Mouse (Mus musculus) megakaryocyte, embryonic 14.5 days (primary cell): ENCODE data around the gene Esyt1. TPM values are rescaled to one million over a fixed set of nuclear protein-coding genes. Genes with fewer than 3 reads are reported as not detected.
"Not testable (repeated sequence)": the region's sequence is repeated elsewhere in the genome, so short reads cannot be mapped to it uniquely, and the experiment has no call there.

Source experiments
- H3K27me3 ChIP-seq: replicated peaks from 2 replicates; pipeline ENCODE3; 2012; ENCODE audit warnings: inconsistent platforms
- H3K36me3 ChIP-seq: replicated peaks from 2 replicates; pipeline ENCODE3; 2012; ENCODE audit warnings: low read length, inconsistent platforms, mixed read lengths
- H3K4me1 ChIP-seq: 2 replicates; pipeline ENCODE4 v1.6.1; 2012; ENCODE audit warnings: inconsistent platforms
- H3K4me3 ChIP-seq: replicated peaks from 2 replicates; pipeline ENCODE3; 2012; ENCODE audit warnings: moderate library complexity, mild to moderate bottlenecking, inconsistent platforms
- H3K9me3 ChIP-seq: 2 replicates; pipeline ENCODE4 v1.6.1; 2012; ENCODE audit warnings: inconsistent platforms
- FLI1 ChIP-seq: IDR thresholded peaks from 2 replicates; pipeline ENCODE4 v1.6.1; 2012; ENCODE audit warnings: low read length, inconsistent platforms, mixed read lengths
- GATA1 ChIP-seq: IDR thresholded peaks from 3 replicates; pipeline ENCODE4 v1.6.1; 2012; ENCODE audit warnings: mixed read lengths, low read length, inconsistent platforms, borderline replicate concordance
- polyA plus RNA-seq: library from polyadenylated mRNA; stranded (reverse); fragments of >175 nt; gene quantifications from 2 replicates; pipeline ENCODE4 v1.2.3, GENCODE M21; 2012; ENCODE audit warnings: low replicate concordance; ENCODE audit not compliant: insufficient read depth

The Esyt1 gene
- polyA plus RNA-seq: 48.5 and 62.5 TPM in 2 replicates

DNA sequence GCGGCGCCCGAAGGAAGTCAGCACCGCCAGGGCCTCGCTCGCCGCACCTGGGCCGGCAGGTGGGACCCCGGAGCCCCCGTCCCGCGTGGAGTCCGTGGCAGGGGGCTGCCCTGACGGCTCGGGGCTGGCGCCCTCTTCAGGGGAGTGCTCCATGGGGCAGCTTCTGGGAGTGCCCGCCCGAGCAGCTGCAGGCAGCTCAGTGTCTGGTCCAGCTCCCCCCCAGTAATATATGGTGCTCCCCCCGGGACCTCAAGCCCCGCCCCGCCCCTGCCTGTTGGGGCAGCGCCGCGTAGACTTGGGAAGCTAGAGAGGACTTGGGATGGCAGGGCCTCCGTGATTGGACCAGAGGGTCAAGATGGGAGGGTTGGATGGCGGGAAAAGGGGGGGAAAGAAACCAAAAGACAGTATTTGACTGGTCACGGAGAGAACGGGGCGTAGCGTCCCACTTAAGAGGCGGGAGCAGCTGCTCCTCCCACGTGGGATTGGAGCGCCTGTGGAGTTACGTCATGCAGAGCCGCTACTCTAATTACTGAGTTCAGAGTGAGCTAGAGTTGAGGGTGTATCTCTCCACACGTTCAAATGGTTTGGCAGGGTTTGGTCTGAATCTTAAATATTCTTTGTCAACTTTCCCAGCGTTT lies at the start of gene Esyt1:
Gene Esyt1 (minus strand): TSS at position 201 of the 638 bp plus-strand sequence.
- Histone ChIP-seq H3K4me3 (peak within 1 kb of the TSS; percentile 96), H3K4me1 (peaks cover 42% of the 10 kb centered on the region), H3K27me3 (peaks cover 1% of the 10 kb centered on the region), H3K36me3 (peaks cover 25% of the 10 kb centered on the region), H3K9me3 (no peaks in the 10 kb centered on the region)
- TF ChIP-seq GATA1 (no peak), FLI1 (peak; percentile 32; the same call in 1 of the 2 replicates)

DNA sequence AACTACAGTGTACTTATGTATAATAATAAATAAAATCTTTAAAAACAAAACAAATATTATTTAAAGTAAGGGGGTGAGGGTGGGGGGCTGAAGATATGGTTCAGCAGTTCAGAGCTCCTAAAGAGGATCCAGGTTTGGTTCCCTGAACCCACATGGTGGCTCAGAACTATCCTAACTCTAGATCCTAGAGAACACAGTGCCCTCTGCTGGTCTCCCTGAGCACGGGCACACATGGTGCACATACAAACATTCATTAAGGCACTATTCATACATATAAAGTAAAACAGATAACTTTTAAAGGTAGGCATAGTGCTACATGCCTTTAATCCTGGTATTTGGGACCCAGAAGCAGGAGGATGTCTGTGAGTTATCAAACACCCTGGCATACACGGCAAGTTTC lies 49.4 kb upstream of the Esyt1 start:
- H3K27me3 ChIP-seq: peaks cover 56% of the 10 kb centered on the region
- peaks cover 6% of the 10 kb centered on the region; the same call in 1 of the 2 replicates for H3K4me1 ChIP-seq
- TF ChIP-seq FLI1: no peak
- no peak for TF ChIP-seq GATA1
- H3K36me3 ChIP-seq: no peaks in the 10 kb centered on the region
- H3K9me3 ChIP-seq: peaks cover 3% of the 10 kb centered on the region; the same call in 1 of the 2 replicates
- H3K4me3 ChIP-seq: no peak overlapping the region

DNA sequence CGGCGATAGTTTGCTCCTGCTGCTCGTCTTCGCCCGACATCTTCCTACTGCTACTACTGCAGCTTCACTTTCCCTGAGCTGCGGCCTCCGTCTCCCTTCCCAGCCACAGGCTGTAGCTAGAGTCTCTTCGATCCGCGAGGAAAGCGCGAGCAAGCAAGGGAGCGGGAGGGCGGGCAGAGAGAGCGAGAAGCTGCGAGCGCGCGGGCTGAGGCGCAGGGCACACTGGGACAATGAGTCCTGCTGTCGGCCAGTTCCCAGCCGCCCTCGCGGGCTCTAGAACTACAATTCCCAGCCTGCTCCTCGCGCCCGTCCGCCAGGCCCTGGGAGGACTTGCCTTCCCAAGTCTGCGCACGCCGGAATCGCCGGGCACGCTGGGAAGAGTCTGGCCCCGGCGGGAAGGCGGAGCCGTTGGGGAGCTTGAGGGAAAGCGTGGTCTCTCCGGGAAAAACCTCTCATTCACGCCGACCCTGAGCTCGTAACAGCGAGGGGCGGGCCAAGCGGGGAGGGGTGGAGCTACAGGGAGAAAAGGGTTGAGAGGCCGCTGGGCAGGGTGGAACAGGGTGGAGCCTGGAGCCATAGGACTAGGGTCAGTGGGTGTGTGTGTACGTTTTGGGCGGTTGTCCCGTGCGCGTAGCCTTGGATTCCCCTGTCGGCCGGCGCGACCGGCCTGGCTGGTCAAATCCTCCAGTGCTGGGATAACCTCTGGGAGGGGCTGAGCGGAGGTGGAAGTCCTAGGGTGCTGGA lies 40.3 kb upstream of the Esyt1 start, which contains the start of gene Pa2g4:
Gene Pa2g4 (minus strand): TSS at position 200 of the 744 bp plus-strand sequence.
- Histone ChIP-seq H3K4me3 (peak within 1 kb of the TSS; percentile 99), H3K4me1 (peaks cover 41% of the 10 kb centered on the region), H3K9me3 (no peaks in the 10 kb centered on the region), H3K36me3 (peaks cover 30% of the 10 kb centered on the region), H3K27me3 (peaks cover 13% of the 10 kb centered on the region)
- no peak for TF ChIP-seq FLI1

DNA sequence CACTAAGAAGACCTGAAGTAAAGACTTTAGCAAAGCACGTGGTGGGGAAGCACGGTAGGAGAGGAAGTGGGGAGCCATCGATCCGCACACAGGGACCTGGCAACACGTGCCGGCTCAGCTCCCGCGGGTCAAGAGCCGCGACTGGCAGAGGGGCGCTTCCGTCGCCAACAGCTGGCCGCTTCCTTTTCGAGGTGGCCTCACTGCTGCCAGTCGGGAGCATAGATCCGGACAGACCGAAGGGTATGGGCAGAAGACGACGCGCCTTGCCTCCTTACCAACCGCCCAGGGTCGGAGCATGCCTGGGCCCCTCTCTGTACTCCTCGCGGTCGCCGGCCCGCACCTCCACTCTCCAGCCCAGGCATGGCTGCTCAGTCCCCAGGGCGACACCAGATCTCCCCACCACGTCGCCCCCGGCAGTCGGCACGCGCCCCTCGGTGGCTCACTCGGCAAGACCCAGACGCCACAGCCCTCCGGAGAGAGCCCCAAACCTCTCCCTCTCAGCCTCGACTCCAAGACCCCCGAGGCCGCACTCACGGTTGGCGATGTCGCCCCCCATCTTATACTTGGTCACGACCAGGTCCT lies 39.6 kb upstream of the Esyt1 start:
- H3K4me3 ChIP-seq: peak overlapping the region; percentile 99
- H3K27me3 ChIP-seq: peaks cover 11% of the 10 kb centered on the region
- peaks cover 41% of the 10 kb centered on the region for H3K4me1 ChIP-seq
- H3K9me3 ChIP-seq: no peaks in the 10 kb centered on the region
- peaks cover 37% of the 10 kb centered on the region for H3K36me3 ChIP-seq
- TF ChIP-seq GATA1 (no peak), FLI1 (no peak)

DNA sequence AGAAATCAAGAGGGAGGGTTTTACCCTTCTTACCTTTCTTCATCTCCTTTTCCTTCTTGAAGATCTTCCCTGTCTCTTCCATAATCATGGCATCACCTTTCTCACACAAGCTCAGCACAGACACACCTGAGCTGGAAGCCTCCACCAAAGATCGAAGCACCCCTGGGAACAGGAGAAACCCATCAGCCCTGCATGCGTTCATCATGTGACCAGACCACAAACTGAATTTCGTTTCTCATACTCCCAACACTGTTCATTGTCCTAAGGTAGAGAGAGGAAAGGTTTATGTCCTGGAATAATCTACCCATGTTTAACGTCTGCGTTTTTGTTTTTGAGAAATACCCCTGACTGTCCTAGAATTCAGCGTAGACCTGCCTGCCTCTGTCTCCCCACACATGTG lies 37.9 kb upstream of the Esyt1 start:
- Histone ChIP-seq H3K27me3 (no peaks in the 10 kb centered on the region), H3K4me1 (peaks cover 41% of the 10 kb centered on the region), H3K9me3 (no peaks in the 10 kb centered on the region), H3K4me3 (peak overlapping the region; percentile 75), H3K36me3 (peaks cover 54% of the 10 kb centered on the region)
- TF ChIP-seq GATA1 (no peak), FLI1 (no peak)

DNA sequence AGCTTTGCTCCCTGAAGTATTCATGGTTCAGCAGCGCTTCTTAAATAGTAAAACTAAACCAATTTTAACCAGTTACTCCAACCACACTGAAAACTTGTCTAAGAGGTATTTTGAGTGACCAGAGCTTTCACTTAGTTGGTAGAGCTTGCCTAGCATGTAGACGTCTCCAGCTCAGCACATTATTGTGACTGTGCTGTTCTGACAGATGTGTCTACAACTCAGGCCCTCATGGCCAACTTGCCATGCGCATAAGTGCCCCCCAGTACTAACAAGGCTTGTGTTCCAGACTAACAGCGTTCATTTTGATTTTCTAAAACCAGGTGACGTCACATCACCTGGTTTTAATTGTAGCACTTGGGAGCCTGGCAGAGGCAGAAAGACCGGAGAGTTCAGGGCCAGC lies 31.3 kb upstream of the Esyt1 start:
- no peaks in the 10 kb centered on the region for H3K9me3 ChIP-seq
- peaks cover 16% of the 10 kb centered on the region for H3K4me1 ChIP-seq
- TF ChIP-seq FLI1: no peak
- no peak for TF ChIP-seq GATA1
- no peak overlapping the region for H3K4me3 ChIP-seq
- no peaks in the 10 kb centered on the region for H3K27me3 ChIP-seq
- peaks cover 54% of the 10 kb centered on the region for H3K36me3 ChIP-seq

DNA sequence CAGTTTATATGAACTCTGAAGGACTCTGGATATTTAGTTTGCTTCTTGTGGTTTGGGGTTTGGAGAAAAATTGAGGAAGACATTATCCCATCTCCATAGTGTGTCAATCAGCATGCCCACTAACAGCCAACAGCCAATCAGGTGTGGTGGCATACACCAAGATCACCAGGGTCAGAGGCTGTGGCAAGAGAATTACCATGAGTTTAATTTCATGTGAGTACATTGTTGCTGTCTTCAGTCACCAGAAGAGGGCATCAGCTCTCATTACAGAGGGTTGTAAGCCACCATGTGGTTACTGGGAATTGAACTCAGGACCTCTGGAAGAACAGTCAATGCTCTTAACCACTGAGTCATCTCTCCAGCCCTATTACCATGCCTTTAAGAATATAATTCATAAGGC lies 30.6 kb upstream of the Esyt1 start:
- Histone ChIP-seq H3K4me1 (peaks cover 15% of the 10 kb centered on the region), H3K36me3 (peaks cover 47% of the 10 kb centered on the region), H3K9me3 (no peaks in the 10 kb centered on the region), H3K4me3 (no peak overlapping the region), H3K27me3 (no peaks in the 10 kb centered on the region)
- no peak for TF ChIP-seq GATA1
- TF ChIP-seq FLI1: no peak

DNA sequence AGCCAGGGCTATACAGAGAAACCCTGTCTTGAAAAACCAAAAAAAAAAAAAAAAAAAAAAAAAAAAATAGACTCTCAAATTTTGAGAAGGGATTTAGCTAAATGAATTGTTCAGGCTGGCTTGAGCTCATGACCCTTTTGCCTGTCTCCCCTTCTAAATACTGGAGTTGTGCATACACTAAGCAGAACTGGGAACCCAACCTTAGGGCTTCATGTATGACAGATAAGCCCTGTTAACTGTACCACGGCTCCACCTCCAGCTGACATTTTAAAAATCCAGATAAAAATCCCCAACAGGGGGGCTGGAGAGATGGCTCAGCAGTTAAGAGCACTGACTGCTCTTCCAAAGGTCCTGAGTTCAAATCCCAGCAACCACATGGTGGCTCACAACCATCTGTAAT lies 29.9 kb upstream of the Esyt1 start:
- not testable (repeated sequence) for H3K9me3 ChIP-seq, H3K27me3 ChIP-seq, H3K4me3 ChIP-seq
- Histone ChIP-seq H3K4me1 (peaks cover 19% of the 10 kb centered on the region), H3K36me3 (peaks cover 40% of the 10 kb centered on the region)

DNA sequence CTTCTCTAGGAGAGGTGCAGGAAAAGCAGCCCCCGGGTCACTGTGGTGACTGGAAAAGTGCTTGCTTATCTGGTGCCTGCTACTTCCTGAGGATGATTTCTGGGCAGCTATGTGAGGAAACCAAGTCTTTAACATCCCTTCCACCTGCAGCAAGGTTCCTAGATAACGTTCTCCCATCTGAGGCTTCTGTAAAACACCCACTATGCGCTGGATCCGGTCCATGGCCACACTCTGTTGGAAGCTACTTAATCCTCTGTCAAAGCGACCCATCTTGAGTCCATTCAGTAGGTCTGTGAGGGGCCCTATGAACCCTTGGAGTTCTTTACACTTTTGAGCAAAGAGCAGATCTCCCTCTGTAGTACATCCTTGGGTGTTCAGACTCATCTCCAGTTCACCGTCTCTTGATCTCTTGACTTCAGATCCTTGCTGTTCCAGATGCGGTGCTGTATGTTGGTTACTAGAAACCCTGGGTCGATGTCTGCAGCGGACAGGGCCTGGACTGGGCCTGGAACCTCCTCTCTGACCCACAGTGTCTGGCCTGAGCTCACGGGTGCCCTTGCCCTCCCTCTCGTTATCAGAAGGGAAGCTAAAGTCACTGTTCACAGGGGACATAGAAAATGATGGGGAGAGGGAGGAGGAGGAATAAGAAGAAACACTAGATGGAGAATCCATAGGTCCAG lies 24.6 kb upstream of the Esyt1 start:
- H3K27me3 ChIP-seq, H3K36me3 ChIP-seq, H3K9me3 ChIP-seq: not testable (repeated sequence)
- Histone ChIP-seq H3K4me1 (peaks cover 27% of the 10 kb centered on the region), H3K4me3 (peak overlapping the region; percentile 46)

DNA sequence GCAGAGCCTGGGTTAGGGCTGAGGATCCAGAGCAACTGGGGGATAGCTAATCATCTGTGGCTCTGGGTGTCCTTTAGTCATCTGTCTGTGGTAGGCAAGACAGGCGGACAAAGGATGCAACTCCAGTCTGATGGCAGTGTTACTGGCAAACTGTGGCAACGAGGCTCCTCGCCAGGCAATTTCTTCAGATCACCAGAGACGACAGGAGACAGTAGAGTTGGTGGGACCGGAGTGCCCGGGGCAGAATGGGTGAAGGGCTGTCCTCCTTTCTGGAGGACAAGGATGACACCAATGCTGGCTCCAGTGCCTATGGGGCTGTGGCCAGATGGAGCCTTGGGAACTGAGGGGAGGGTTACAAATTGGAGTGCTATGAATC lies 24.0 kb upstream of the Esyt1 start:
- H3K4me1 ChIP-seq: peaks cover 34% of the 10 kb centered on the region
- not testable (repeated sequence) for H3K27me3 ChIP-seq, H3K9me3 ChIP-seq
- H3K36me3 ChIP-seq: peaks cover 15% of the 10 kb centered on the region
- H3K4me3 ChIP-seq: peak overlapping the region; percentile 73
